Mouse (Mus musculus) liver (tissue): ENCODE measurements around the gene Man2b1.
"Not testable (repeated sequence)": the region's sequence is repeated elsewhere in the genome, so short reads cannot be mapped to it uniquely, and the experiment has no call there.

Source experiments
- DNase-seq: peaks from one replicate; pipeline ENCODE4 v3.0.0-alpha.2; 2020; ENCODE audit warnings: mixed read lengths

Man2b1 gene

DNA sequence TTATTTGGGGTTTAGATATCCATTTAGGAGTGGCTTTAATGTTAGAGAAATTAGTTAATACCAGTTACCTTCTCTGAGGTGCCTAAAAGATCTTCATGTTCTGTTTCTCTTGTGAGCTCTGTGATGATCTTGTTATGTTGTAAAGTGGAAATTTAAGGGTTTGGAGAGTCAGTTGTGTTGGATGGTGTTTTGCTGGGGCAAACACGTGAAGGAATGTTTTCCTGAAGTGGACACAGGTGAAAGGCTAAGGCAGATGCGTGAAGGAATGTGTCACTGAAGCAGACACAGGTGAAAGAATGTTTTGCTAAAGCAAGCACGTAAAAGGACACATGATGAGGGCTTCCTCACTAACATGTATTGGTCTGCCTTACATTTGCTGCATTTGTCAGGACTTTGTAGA is 39.9 kb downstream of the Man2b1 start, which contains the start of gene Zfp791:
Gene Zfp791, minus strand, starts transcription at position 101 of the 400 bp plus-strand sequence.
- DNase-seq: no peak

DNA sequence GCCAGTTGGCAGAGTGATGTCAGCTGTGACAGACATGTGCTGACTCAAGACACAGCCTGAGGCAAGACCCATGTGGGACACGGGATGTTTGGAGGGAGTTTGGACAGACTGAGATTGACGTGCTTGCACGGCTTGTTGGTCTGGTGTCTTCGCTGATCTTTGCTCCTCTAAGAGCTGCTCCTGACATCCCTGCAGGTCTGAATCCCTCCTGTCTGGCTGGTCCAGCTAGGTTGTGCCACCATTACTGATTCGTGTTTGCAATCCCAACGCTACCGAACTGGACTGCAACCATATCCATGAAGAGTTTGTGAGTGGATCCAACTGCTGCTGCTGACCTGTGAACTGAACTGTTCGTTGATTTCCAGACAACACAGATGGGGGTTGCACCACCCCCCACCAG is 40.6 kb downstream of the Man2b1 start:
- DNase-seq: no peak

DNA sequence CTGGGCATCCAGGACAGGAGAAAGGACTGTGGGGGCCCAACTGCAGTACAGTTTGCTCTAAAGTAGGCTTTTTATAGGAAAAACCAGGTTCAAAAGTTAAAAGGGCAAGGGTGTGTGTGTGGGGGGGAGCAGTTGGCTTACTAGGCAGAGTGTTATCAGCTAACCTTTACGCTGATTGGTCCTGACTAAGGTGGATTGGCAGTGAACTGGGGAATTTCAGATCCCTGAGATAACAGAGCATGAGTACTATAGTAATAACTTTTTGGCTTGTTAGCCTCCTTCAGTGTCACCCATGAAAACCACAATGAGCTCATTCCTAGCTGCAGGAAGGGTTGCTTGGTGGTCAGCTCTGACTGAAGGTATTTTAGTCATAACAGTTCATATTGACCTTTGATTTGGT is 49.3 kb downstream of the Man2b1 start:
- no peak for DNase-seq

DNA sequence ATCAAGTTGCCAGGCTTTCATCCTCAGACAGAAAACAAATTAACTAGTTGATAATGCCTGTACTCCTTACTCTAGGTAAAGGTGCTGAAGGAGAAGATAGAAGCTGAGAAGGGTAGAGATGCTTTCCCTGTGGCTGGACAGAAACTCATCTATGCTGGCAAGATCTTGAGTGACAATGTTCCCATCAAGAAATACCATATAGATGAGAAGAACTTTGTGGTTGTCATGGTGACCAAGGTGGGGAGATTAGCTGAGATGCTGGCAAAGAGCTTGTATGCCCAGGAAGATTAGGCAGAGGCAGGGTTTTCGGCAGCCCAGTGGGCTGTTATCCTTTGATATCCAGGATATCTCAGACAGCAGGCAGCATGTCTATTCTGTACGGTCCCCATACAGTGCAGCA is 52.6 kb downstream of the Man2b1 start:
- DNase-seq: not testable (repeated sequence)

DNA sequence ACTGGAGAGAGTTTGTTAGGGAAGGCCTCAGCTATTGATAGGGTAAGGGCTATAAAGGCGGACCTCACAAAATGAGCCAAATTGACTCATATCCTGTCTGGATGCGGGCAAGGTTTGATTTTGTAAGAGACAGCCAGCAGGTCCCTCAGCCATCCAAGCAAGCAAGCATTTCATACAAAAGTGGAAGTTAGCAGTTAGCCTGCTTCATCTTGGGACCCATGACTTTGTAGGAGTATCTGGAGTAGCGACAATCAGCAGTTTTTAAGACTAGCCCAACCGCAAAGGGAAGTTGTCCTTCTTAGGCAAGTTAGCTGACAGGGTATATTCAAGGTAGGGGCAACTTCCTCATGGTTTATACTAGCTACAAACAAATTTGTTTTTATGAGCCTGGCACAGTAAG is 59.4 kb downstream of the Man2b1 start:
- DNase-seq: no peak
